Mouse (Mus musculus): ENCODE results near the gene Cntd1. TPM values are rescaled to one million over a fixed set of nuclear protein-coding genes. Genes with fewer than 3 reads are reported as not detected.

Cntd1 gene
- polyA plus RNA-seq, 1 experiment: 0.84 TPM

GRCm38 (mm10) chr11:101280837-101281236 lies 2.0 kb downstream of the Cntd1 start:
- WGBS: 80% methylated on average over 7 of the region's 7 CpGs
- no peak overlapping the region for H3K4me3 ChIP-seq (ENCODE audit: control insufficient read depth, insufficient read depth, low read length)

GRCm38 (mm10) chr11:101282896-101283295 lies 4.1 kb downstream of the Cntd1 start:
- DNase-seq: no peak
- TF ChIP-seq POLR2A (IDR thresholded peaks at IDR 0.05; ENCODE audit: control insufficient read depth, extremely low read depth, insufficient read depth, low read length, poor library complexity): no peak
- TF ChIP-seq CTCF (IDR thresholded peaks at IDR 0.05; ENCODE audit: borderline replicate concordance, control insufficient read depth, extremely low read depth, insufficient read depth, low read length, poor library complexity): no peak
- Histone ChIP-seq H3K27ac (ENCODE audit: control insufficient read depth, insufficient read depth, low read length) (no peak overlapping the region), H3K36me3 (ENCODE audit: control insufficient read depth, insufficient read depth, low read length) (peaks cover 13% of the 10 kb centered on the region), H3K4me3 (ENCODE audit: control insufficient read depth, insufficient read depth, low read length) (no peak overlapping the region), H3K4me1 (replicated peaks; ENCODE audit: control insufficient read depth, insufficient read depth, low read length) (peaks cover 8% of the 10 kb centered on the region), H3K27me3 (ENCODE audit: control insufficient read depth, insufficient read depth, low read length) (no peaks in the 10 kb centered on the region)
- 89% methylated on average over 5 of the region's 5 CpGs for WGBS

More at GRCm38 (mm10) chr11:101280837-101281236, 2.0 kb downstream of the Cntd1 start:
- peaks cover 15% of the 10 kb centered on the region for H3K4me1 ChIP-seq (replicated peaks; ENCODE audit: control insufficient read depth, insufficient read depth, low read length)
- no peak overlapping the region for H3K27ac ChIP-seq (ENCODE audit: control insufficient read depth, insufficient read depth, low read length)
- no peaks in the 10 kb centered on the region for H3K27me3 ChIP-seq (ENCODE audit: control insufficient read depth, insufficient read depth, low read length)
- TF ChIP-seq POLR2A (IDR thresholded peaks at IDR 0.05; ENCODE audit: control insufficient read depth, extremely low read depth, insufficient read depth, low read length, poor library complexity) (no peak), CTCF (IDR thresholded peaks at IDR 0.05; ENCODE audit: borderline replicate concordance, control insufficient read depth, extremely low read depth, insufficient read depth, low read length, poor library complexity) (no peak)
- DNase-seq: no peak
- H3K36me3 ChIP-seq (ENCODE audit: control insufficient read depth, insufficient read depth, low read length): 0 out of 2 replicates have a peak, but pooled peaks cover 1% of the 10 kb centered on the region

GRCm38 (mm10) chr11:101283805-101284204 lies 5.0 kb downstream of the Cntd1 start:
- WGBS: 89% methylated on average over 4 of the region's 4 CpGs
- TF ChIP-seq CTCF (IDR thresholded peaks at IDR 0.05; ENCODE audit: borderline replicate concordance, control insufficient read depth, extremely low read depth, insufficient read depth, low read length, poor library complexity): no peak
- TF ChIP-seq POLR2A (IDR thresholded peaks at IDR 0.05; ENCODE audit: control insufficient read depth, extremely low read depth, insufficient read depth, low read length, poor library complexity): no peak

GRCm38 (mm10) chr11:101287306-101287705 lies 8.5 kb downstream of the Cntd1 start:
- no peak for DNase-seq
- 94% methylated on average over 9 of the region's 9 CpGs for WGBS
- H3K4me1 ChIP-seq (replicated peaks; ENCODE audit: control insufficient read depth, insufficient read depth, low read length): no peaks in the 10 kb centered on the region
- no peaks in the 10 kb centered on the region for H3K27me3 ChIP-seq (ENCODE audit: control insufficient read depth, insufficient read depth, low read length)
- H3K4me3 ChIP-seq (ENCODE audit: control insufficient read depth, insufficient read depth, low read length): no peak overlapping the region
- H3K36me3 ChIP-seq (ENCODE audit: control insufficient read depth, insufficient read depth, low read length): peaks cover 52% of the 10 kb centered on the region
- no peak for TF ChIP-seq CTCF (IDR thresholded peaks at IDR 0.05; ENCODE audit: borderline replicate concordance, control insufficient read depth, extremely low read depth, insufficient read depth, low read length, poor library complexity)
- TF ChIP-seq POLR2A (IDR thresholded peaks at IDR 0.05; ENCODE audit: control insufficient read depth, extremely low read depth, insufficient read depth, low read length, poor library complexity): no peak
- no peak overlapping the region for H3K27ac ChIP-seq (ENCODE audit: control insufficient read depth, insufficient read depth, low read length)

More at GRCm38 (mm10) chr11:101283805-101284204, 5.0 kb downstream of the Cntd1 start:
- H3K36me3 ChIP-seq (ENCODE audit: control insufficient read depth, insufficient read depth, low read length): peaks cover 20% of the 10 kb centered on the region
- no peaks in the 10 kb centered on the region for H3K27me3 ChIP-seq (ENCODE audit: control insufficient read depth, insufficient read depth, low read length)
- H3K27ac ChIP-seq (ENCODE audit: control insufficient read depth, insufficient read depth, low read length): no peak overlapping the region
- no peak overlapping the region for H3K4me3 ChIP-seq (ENCODE audit: control insufficient read depth, insufficient read depth, low read length)
- H3K4me1 ChIP-seq (replicated peaks; ENCODE audit: control insufficient read depth, insufficient read depth, low read length): peaks cover 4% of the 10 kb centered on the region
- no peak for DNase-seq

- Histone ChIP-seq H3K36me3 (ENCODE audit: control insufficient read depth, insufficient read depth, low read length) (peaks cover 82% of the 10 kb centered on the region), H3K27ac (ENCODE audit: control insufficient read depth, insufficient read depth, low read length) (no peak overlapping the region), H3K27me3 (ENCODE audit: control insufficient read depth, insufficient read depth, low read length) (no peaks in the 10 kb centered on the region), H3K4me1 (replicated peaks; ENCODE audit: control insufficient read depth, insufficient read depth, low read length) (no peaks in the 10 kb centered on the region), H3K4me3 (ENCODE audit: control insufficient read depth, insufficient read depth, low read length) (no peak overlapping the region)
- 97% methylated on average over 8 of the region's 8 CpGs for WGBS
- no peak for DNase-seq
- TF ChIP-seq POLR2A (IDR thresholded peaks at IDR 0.05; ENCODE audit: control insufficient read depth, extremely low read depth, insufficient read depth, low read length, poor library complexity) (no peak), CTCF (IDR thresholded peaks at IDR 0.05; ENCODE audit: borderline replicate concordance, control insufficient read depth, extremely low read depth, insufficient read depth, low read length, poor library complexity) (no peak)
Observed at GRCm38 (mm10) chr11:101291231-101291630, 12.4 kb downstream of the Cntd1 start.

GRCm38 (mm10) chr11:101295191-101295590 lies 16.4 kb downstream of the Cntd1 start:
- no peaks in the 10 kb centered on the region for H3K4me1 ChIP-seq (replicated peaks; ENCODE audit: control insufficient read depth, insufficient read depth, low read length)
- no peak overlapping the region for H3K27ac ChIP-seq (ENCODE audit: control insufficient read depth, insufficient read depth, low read length)
- WGBS: 98% methylated on average over 8 of the region's 8 CpGs
- peaks cover 72% of the 10 kb centered on the region for H3K36me3 ChIP-seq (ENCODE audit: control insufficient read depth, insufficient read depth, low read length)
- no peak for TF ChIP-seq CTCF (IDR thresholded peaks at IDR 0.05; ENCODE audit: borderline replicate concordance, control insufficient read depth, extremely low read depth, insufficient read depth, low read length, poor library complexity)
- TF ChIP-seq POLR2A (IDR thresholded peaks at IDR 0.05; ENCODE audit: control insufficient read depth, extremely low read depth, insufficient read depth, low read length, poor library complexity): no peak
- H3K27me3 ChIP-seq (ENCODE audit: control insufficient read depth, insufficient read depth, low read length): no peaks in the 10 kb centered on the region
- no peak overlapping the region for H3K4me3 ChIP-seq (ENCODE audit: control insufficient read depth, insufficient read depth, low read length)
- no peak for DNase-seq

GRCm38 (mm10) chr11:101300881-101301280 lies 22.1 kb downstream of the Cntd1 start:
- no peak for DNase-seq
- TF ChIP-seq POLR2A (IDR thresholded peaks at IDR 0.05; ENCODE audit: control insufficient read depth, extremely low read depth, insufficient read depth, low read length, poor library complexity): no peak
- no peak for TF ChIP-seq CTCF (IDR thresholded peaks at IDR 0.05; ENCODE audit: borderline replicate concordance, control insufficient read depth, extremely low read depth, insufficient read depth, low read length, poor library complexity)
- Histone ChIP-seq H3K27me3 (ENCODE audit: control insufficient read depth, insufficient read depth, low read length) (no peaks in the 10 kb centered on the region), H3K27ac (ENCODE audit: control insufficient read depth, insufficient read depth, low read length) (no peak overlapping the region), H3K4me3 (ENCODE audit: control insufficient read depth, insufficient read depth, low read length) (no peak overlapping the region), H3K4me1 (replicated peaks; ENCODE audit: control insufficient read depth, insufficient read depth, low read length) (peaks cover 10% of the 10 kb centered on the region), H3K36me3 (ENCODE audit: control insufficient read depth, insufficient read depth, low read length) (peaks cover 22% of the 10 kb centered on the region)
- WGBS: 66% methylated on average over 7 of the region's 7 CpGs
